Mouse (Mus musculus) stomach, postnatal 0 days (tissue): Measurements from ENCODE around the gene Sar1b.

Source experiments
- CTCF ChIP-seq: IDR thresholded peaks from 2 replicates; pipeline ENCODE4 v1.5.1; 2016; ENCODE audit warnings: antibody characterized with exemption, low read depth, mild to moderate bottlenecking, moderate library complexity
- EP300 ChIP-seq: optimal IDR thresholded peaks from 2 replicates; pipeline ENCODE3; 2016; ENCODE audit warnings: antibody characterized with exemption

GRCm38 (mm10) chr11:51768296-51768695 lies 4.8 kb downstream of the Sar1b start:
- TF ChIP-seq CTCF (no peak), EP300 (no peak)
